Mouse (Mus musculus): Measurements from ENCODE around the gene Galnt7. TPM values are rescaled to one million over a fixed set of nuclear protein-coding genes. Genes with fewer than 3 reads are reported as not detected.

Galnt7 gene
- total and polyA plus RNA-seq, 3 experiments, result 26.7 to 33.5 (median 32.7) TPM

DNA sequence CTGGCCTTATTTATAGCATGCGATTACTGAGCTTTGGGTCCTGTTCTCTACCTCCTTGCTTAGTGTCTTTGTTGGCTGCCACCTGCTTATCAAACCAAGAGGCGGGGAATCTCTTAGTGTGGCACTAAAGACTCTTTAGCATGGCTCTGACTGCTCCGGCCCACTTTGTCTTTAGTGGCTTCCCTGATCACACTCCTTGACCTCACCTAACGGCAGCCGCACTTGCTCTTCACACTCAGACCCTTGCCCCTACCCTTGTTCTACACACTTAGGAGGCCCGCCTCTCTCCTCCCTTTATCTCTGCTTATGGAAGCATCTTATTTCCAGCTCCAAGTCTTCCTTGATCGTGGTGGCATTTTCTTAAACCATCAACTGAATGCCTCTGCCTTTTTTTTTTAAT is 114.2 kb downstream of the Galnt7 start:
- TF ChIP-seq RAD21 (IDR thresholded peaks at IDR 0.05; ENCODE audit: low read depth, low read length) (no peak), TBP (conservative IDR thresholded peaks at IDR 0.05; ENCODE audit: low read depth, low read length) (no peak), JUN (IDR thresholded peaks at IDR 0.05; ENCODE audit: insufficient read depth, low read depth, low read length) (no peak), MYC (IDR thresholded peaks at IDR 0.05; ENCODE audit: low read depth, low read length) (no peak), SIN3A (IDR thresholded peaks at IDR 0.05; ENCODE audit: low read length) (no peak)
- in situ Hi-C loops (cut with MboI; ENCODE audit: low pct_ligation_motif_present, low pct_unique_long_range_greater_than_20kb, low sequenced_read_pairs), result loop anchor here (5.0 kb wide), 1 partner anchor 259 kb away; no protein-coding TSS in a partner anchor
- dilution Hi-C loops (cut with MboI; ENCODE audit: extremely low pct_ligation_motif_present, extremely low pct_unique_long_range_greater_than_20kb, low sequenced_read_pairs), result no loop called here
- Histone ChIP-seq H3K9ac (ENCODE audit: insufficient read depth, low read depth) (no peak overlapping the region), H3K9me3 (replicated peaks; ENCODE audit: low read length) (peaks cover 11% of the 10 kb centered on the region), H3K4me1 (ENCODE audit: control insufficient read depth in 1 of 2, insufficient read depth in 2 of 2) (peaks cover 8 to 26% of the 10 kb centered on the region in 2 experiments; a peak in 3 of 4 replicates), H3K27me3 (replicated peaks) (no peaks in the 10 kb centered on the region), H3K36me3 (replicated peaks in 1 of 2; ENCODE audit: control insufficient read depth in 1 of 2, insufficient read depth in 1 of 2, low read length in 1 of 2) (peaks cover 25 to 69% of the 10 kb centered on the region in 2 experiments), H3K4me2 (ENCODE audit: insufficient read depth, low read depth, poor library complexity, severe bottlenecking) (no peak overlapping the region), H3K4me3 (replicated peaks in 1 of 3; ENCODE audit: low read depth in 2 of 3, low read length in 2 of 3, poor library complexity in 1 of 3) (no peak overlapping the region), H3K79me2 (replicated peaks; ENCODE audit: control insufficient read depth, extremely low read depth, insufficient read depth, poor library complexity, severe bottlenecking) (no peaks in the 10 kb centered on the region), H3K27ac (ENCODE audit: insufficient read depth, low read depth) (no peak overlapping the region)
- DNase-seq (ENCODE audit: extremely low read depth), result no peak

DNA sequence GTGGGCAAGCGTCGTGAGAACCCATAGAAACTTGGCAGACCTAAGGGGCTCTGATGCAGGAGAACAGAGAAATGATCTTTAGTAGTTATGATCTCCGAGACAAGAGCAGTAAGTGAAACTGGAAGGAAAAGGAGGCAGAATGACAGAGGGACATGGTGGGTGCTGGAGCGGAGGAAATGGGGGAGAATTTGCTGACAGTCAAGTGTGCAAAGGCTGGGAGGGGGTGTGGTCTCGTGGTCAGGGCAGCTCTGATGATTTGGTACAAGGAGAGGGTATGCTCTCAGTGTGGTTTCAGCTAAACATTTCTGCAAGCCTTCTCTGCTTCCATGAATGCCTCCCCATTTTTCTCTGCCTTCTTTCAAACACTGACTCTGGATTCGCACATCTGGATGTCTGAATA is 116.7 kb downstream of the Galnt7 start:
- Histone ChIP-seq H3K4me3 (replicated peaks in 1 of 3; ENCODE audit: low read depth in 2 of 3, low read length in 2 of 3, poor library complexity in 1 of 3) (no peak overlapping the region), H3K79me2 (replicated peaks; ENCODE audit: control insufficient read depth, extremely low read depth, insufficient read depth, poor library complexity, severe bottlenecking) (no peaks in the 10 kb centered on the region), H3K4me1 (ENCODE audit: control insufficient read depth in 1 of 2, insufficient read depth in 2 of 2) (peaks cover 4 to 14% of the 10 kb centered on the region in 2 experiments; a peak in 3 of 4 replicates), H3K9ac (ENCODE audit: insufficient read depth, low read depth) (no peak overlapping the region), H3K36me3 (replicated peaks in 1 of 2; ENCODE audit: control insufficient read depth in 1 of 2, insufficient read depth in 1 of 2, low read length in 1 of 2) (peaks cover 39 to 73% of the 10 kb centered on the region in 2 experiments), H3K27me3 (replicated peaks) (no peaks in the 10 kb centered on the region), H3K27ac (ENCODE audit: insufficient read depth, low read depth) (no peak overlapping the region), H3K9me3 (replicated peaks; ENCODE audit: low read length) (peaks cover 11% of the 10 kb centered on the region), H3K4me2 (ENCODE audit: insufficient read depth, low read depth, poor library complexity, severe bottlenecking) (no peak overlapping the region)
- dilution Hi-C loops (cut with MboI; ENCODE audit: extremely low pct_ligation_motif_present, extremely low pct_unique_long_range_greater_than_20kb, low sequenced_read_pairs) (no loop called here), in situ Hi-C loops (cut with MboI; ENCODE audit: low pct_ligation_motif_present, low pct_unique_long_range_greater_than_20kb, low sequenced_read_pairs) (loop anchor here (5.0 kb wide), 1 partner anchor 261 kb away; no protein-coding TSS in a partner anchor)
- DNase-seq (ENCODE audit: extremely low read depth), result no peak
- TF ChIP-seq CHD1 (IDR thresholded peaks at IDR 0.05; ENCODE audit: low read depth, low read length), result no peak
- no peak for TF ChIP-seq UBTF (IDR thresholded peaks at IDR 0.05; ENCODE audit: low read depth, low read length)
- TF ChIP-seq ETS1 (conservative IDR thresholded peaks at IDR 0.05; ENCODE audit: low read depth, low read length), result no peak
- no peak for TF ChIP-seq ELF1 (IDR thresholded peaks at IDR 0.05; ENCODE audit: low read depth, low read length)
- no peak for TF ChIP-seq CTCF (conservative IDR thresholded peaks at IDR 0.05 in 1 of 2, IDR thresholded peaks at IDR 0.05 in 1 of 2; ENCODE audit: low read depth in 2 of 2, low read length in 2 of 2)
- TF ChIP-seq SIN3A (IDR thresholded peaks at IDR 0.05; ENCODE audit: low read length), result no peak
- TF ChIP-seq SMC3 (IDR thresholded peaks at IDR 0.05; ENCODE audit: low read depth, low read length), result no peak
- no peak for TF ChIP-seq CHD2 (IDR thresholded peaks at IDR 0.05; ENCODE audit: low read length)
- no peak for TF ChIP-seq MXI1 (IDR thresholded peaks at IDR 0.05; ENCODE audit: low read depth, low read length)
- TF ChIP-seq GABPA (IDR thresholded peaks at IDR 0.05; ENCODE audit: insufficient replicate concordance, low read depth, low read length), result no peak
- TF ChIP-seq USF1 (IDR thresholded peaks at IDR 0.05; ENCODE audit: low read depth, low read length), result no peak
- no peak for TF ChIP-seq E2F4 (IDR thresholded peaks at IDR 0.05; ENCODE audit: insufficient replicate concordance, low read depth, low read length)

Measured in CH12.LX (cell line).